ENCODE assay signal across 15 mouse cellular contexts in the genomic region with DNA sequence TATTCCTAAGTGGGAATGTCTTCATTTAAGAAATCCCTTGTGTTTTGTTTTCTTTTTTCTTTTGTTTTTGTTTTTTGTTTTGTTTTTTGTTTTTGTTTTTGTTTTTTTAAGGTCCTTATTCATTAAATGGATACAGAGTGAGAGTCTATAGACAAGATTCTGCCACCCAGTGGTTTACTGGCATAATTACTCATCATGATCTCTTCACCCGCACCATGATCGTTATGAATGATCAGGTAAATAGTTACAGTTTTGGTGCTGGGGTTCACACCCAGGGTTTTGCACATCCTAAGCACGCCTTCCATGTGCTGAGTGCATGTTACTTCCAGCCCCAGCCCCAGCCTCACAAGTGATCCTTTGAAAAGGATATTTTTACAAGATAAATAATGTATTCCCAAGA.
DNase-seq lines count a peak whose midpoint lies in the region; ATAC-seq and TF ChIP-seq lines count a peak whose summit lies in the region.
"Had no signal": no experiment of that assay in that cellular context is flagged by ENCODE, and none has a peak within 500 bp of the region (broad histone marks: within the 10 kb centered on the region; RNA-seq: fewer than 3 reads in every experiment).

No protein-coding gene starts in this region.

- no peaks in the 10 kb centered on the region for H3K27me3 ChIP-seq in heart, postnatal 0 days (ENCODE audit: control insufficient read depth, insufficient read depth, low read length)
- H3K27me3 ChIP-seq: heart, embryonic 15.5 days; intestine, embryonic 15.5 days had no signal

- H3K4me1 ChIP-seq in heart, postnatal 0 days (ENCODE audit: control insufficient read depth, insufficient read depth): peaks cover 11% of the 10 kb centered on the region

- no peak for DNase-seq in heart, postnatal 0 days (ENCODE audit: low spot score)
- DNase-seq in heart, postnatal 14 days: no peak
- DNase-seq in lung, postnatal 36 days: peak; percentile 35
- no peak for DNase-seq in lung, postnatal 10 days
- peak; percentile 19 for DNase-seq in MN1 (ENCODE audit: low spot score)
- DNase-seq in retina, embryonic 14.5 days (ENCODE audit: low spot score): peak; percentile 29
- DNase-seq in frontal cortex, postnatal 14 days (ENCODE audit: low spot score in 2 of 2): no peak
- no peak for DNase-seq in heart, postnatal 36 days
- DNase-seq: adrenal gland, adult 2 months; gastrocnemius, postnatal 25 days; lung, postnatal 4 days; spleen, adult 18-20 months had no signal

- no peak overlapping the region for H3K27ac ChIP-seq in heart, postnatal 0 days (ENCODE audit: low read depth)
- H3K27ac ChIP-seq: heart, embryonic 15.5 days; intestine, embryonic 15.5 days had no signal

- H3K36me3 ChIP-seq in heart, postnatal 0 days (replicated peaks; ENCODE audit: control insufficient read depth, insufficient read depth, low read length): peaks cover 43% of the 10 kb centered on the region

- no peak for TF ChIP-seq EP300 in heart, postnatal 0 days (IDR thresholded peaks at IDR 0.05; ENCODE audit: low read depth)

- no peak for ATAC-seq in heart, postnatal 0 days (ENCODE audit: insufficient read depth, low read depth)
- ATAC-seq: intestine, embryonic 15.5 days had no signal

- no peaks in the 10 kb centered on the region for H3K9me3 ChIP-seq in heart, postnatal 0 days (replicated peaks; ENCODE audit: control insufficient read depth, low read length)
- H3K9me3 ChIP-seq: heart, embryonic 15.5 days; intestine, embryonic 15.5 days had no signal

- peak; percentile 42 for TF ChIP-seq CTCF in heart, postnatal 0 days (IDR thresholded peaks at IDR 0.05; ENCODE audit: low read depth)

- no peak overlapping the region for H3K4me2 ChIP-seq in heart, postnatal 0 days (ENCODE audit: low read depth, low read length)
- H3K4me2 ChIP-seq: heart, embryonic 15.5 days; intestine, embryonic 15.5 days had no signal

- 80% methylated on average over 3 of the region's 3 CpGs for WGBS in heart, postnatal 0 days

- H3K4me3 ChIP-seq in heart, postnatal 0 days (ENCODE audit: low read depth, low read length): no peak overlapping the region
- H3K4me3 ChIP-seq: erythroblast, embryonic 14.5 days; heart, embryonic 15.5 days; intestine, embryonic 15.5 days had no signal

- intact Hi-C loops in heart, postnatal 14 days (cut with DNase I): no loop called here
- intact Hi-C loops in heart, postnatal 36 days (cut with DNase I): loop anchor here (2.0 kb wide), 1 partner anchor 308 kb away; no protein-coding TSS in a partner anchor

- H3K9ac ChIP-seq in heart, postnatal 0 days (replicated peaks; ENCODE audit: low read depth, low read length): no peak overlapping the region
- H3K9ac ChIP-seq: heart, embryonic 15.5 days; intestine, embryonic 15.5 days had no signal

Comparison
In these comparisons a context has a peak if more than half of its experiments do, and no peak if none do; other contexts are left out.
1. DNase-seq: peak in lung, postnatal 36 days (single experiment), MN1 (single experiment) and retina, embryonic 14.5 days (single experiment); none in heart, postnatal 0 days (single experiment), heart, postnatal 14 days (0 of 2), lung, postnatal 10 days (single experiment), frontal cortex, postnatal 14 days (0 of 2) and heart, postnatal 36 days (0 of 2).